Mouse (Mus musculus) urinary bladder, postnatal 36 days (tissue): ENCODE data around the gene Tmprss11d.
"Not testable (repeated sequence)": the region's sequence is repeated elsewhere in the genome, so short reads cannot be mapped to it uniquely, and the experiment has no call there.

Experiments used
- DNase-seq, 2 experiments: peaks; one replicate each; pipeline ENCODE4 v3.0.0; 2022; ENCODE audit warnings: low spot score in 2 of 2, mixed read lengths in 1 of 2

The Tmprss11d gene

GRCm38 (mm10) chr5:86373320-86373719 lies at the start of gene Tmprss11d:
Gene Tmprss11d (minus strand): TSS chr5:86373420.
- DNase-seq, result no peak

DNA sequence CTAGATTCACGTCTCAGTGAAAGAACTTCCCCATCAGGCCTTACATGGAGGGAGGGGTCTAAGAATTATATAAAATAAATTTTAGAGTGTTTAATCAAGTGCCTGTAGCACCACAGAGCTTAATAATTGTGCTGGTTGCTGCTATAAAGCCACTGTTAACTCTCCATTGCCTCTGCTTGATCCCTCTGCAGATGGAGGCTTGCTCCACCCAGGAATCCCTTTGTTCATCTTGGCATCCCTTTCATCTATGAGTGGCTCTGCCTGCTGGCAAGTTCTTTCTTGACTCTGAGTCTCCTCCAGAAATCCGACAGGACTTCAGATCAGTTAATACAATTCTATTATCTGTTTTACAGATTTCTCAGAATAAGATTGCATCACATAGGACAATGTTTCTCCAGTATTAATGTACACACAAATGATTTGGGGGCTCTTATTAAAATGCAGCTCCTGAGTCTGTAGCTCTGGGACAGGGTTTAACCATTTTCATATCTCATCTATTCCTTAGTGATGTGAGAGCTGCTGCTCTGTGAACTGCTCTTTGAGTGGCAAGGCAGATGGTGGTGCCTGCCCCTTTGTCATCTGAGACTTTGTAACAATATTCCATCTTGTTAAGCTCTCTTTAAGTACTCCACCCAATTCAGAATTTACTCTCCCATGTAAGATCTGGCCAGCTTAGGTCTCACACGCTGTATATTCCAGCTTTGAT lies 48.3 kb upstream of the Tmprss11d start:
- DNase-seq, result no peak

GRCm38 (mm10) chr5:86419494-86419893 lies 46.3 kb upstream of the Tmprss11d start:
- DNase-seq, result no peak

GRCm38 (mm10) chr5:86414280-86414679 lies 41.1 kb upstream of the Tmprss11d start:
- DNase-seq, result no peak

DNA sequence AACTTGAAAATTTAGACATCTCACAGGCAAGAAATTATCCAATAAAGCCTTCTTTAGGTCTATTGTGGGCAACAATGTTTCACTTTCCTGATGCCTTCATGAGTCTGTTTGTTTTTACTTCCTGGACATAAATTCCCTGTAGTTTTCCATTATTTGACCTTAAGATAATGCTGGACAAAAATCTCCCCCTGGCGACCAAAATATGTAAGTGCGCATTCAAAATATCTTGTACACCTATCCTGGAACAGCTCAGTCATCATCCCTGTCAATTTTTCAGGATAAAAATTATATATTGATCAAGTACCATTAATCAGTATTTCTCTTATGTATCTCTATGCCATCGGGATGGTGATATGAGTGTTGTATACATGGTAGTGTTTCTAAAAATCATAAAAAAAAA lies 37.6 kb upstream of the Tmprss11d start:
- no peak for DNase-seq

DNA sequence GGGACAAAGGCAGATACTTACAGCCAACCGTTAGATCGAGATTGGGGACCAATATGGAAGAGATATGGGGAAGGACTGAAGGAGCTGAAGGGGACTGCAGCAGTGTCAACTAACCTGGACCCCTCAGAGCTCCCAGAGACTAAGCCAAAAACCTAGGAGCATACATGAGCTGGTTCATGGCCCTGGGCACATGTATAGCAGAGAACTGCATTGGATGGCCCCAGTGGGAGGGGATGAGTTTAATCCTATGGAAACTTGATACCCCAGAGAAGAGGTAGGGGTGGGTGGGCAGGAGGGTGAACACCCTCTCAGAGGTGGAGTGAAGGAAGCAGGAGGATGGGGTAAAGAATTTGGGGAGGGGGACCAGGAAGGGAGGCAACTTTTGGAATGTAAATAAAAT lies 34.7 kb upstream of the Tmprss11d start:
- DNase-seq, result no peak

DNA sequence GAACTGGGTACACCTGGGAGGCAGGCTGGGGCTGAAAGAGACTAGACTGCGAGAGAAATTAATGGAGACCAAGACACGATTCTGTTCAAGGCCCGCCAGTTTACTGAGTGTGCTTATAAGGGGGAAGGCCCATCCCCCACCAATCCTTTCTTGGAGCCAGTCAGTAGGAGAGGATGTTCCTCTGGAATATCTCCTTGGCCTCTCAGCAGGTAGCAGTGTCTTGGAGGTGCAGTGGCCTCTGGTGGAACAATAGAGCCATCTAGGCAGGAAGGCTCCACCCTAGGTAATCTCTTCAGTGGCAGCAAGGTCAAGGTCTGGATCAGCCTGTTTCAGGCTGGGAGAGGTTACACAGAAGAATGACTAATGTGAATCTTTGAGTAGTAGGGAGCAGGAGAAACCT lies 34.0 kb upstream of the Tmprss11d start:
- DNase-seq, result no peak

DNA sequence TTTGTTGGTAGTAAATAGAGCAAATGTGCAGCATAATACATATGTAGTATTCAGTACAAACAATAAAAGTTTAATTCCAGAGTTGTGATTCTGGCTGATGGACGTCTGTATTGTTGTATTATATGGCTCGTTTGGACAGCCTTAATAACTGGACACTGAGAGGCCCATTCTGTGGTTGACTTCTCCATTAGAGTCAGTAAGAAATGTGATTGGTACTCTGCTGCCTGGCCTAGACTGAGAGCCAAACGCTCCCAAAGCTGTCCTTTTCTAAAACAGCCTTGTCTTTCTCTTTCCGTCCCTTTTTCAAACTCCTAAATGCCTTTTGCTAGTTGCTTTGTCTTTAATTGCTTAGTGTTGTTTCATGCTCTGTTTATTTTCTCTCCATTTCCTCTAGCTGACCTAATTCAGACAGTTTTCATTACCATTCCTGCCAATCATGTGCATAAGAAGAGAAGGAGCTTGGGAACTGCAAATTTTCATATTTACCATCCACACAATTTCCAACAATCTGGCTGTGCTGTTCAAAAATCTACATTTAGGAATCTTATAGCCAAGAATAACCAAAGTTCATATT lies 13.7 kb downstream of the Tmprss11d start:
- no peak for DNase-seq

DNA sequence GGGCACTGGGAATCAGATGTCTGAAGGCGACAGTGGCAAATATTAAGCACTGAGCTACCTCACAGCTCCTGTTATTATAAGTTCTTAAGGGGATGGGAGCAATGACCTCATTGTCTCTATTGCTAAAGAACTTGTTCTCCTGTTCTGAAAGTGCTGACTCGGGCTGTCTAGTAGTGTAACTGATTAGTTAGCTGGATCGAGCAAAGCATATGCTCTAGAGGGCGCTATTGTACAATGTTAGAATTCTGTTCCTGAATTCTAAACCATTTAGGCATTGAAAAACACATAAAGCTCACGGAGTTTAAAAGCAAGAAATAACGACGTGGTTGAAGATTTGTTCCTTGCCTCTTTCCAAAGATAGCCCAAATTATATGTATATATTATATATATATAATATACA lies 20.3 kb downstream of the Tmprss11d start:
- peak in 1 of 2 experiments; percentile 6 for DNase-seq

DNA sequence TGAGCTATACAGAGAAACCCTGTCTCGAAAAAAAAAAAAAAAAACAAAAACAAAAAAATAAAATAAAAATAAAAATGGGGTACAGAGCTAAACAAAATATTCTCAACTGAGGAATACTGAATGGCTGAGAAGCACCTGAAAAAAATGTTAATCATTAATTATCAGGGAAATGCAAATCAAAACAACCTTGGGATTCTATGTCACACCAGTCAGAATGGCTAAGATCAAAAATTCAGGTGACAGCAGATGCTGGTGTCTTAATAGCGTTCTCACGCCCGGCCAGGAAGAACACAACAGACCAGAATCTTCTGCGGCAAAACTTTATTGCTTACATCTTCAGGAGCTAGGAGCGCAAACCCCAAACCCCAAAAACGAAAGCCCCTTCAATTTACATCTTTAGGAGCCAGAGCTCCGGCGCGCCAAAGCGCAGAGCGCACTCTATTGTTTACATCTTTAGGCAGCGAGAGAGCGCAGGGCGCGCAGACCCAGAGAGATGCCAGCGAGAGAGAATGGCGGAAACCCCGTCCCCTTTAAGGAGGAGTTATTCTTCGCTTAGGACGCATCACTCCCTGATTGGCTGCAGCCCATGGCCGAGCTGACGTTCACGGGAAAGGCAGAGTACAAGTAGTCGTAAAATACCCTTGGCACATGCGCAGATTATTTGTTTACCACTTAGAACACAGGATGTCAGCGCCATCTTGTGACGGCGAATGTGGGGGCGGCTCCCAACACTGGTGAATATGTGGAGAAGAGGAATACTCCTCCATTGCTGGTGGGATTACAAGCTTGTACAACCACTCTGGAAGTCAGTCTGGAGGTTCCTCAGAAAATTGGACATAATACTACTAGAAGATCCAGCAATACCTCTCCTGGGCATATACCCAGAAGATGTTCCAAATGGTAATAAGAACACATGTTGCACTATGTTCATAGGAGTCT lies 54.9 kb downstream of the Tmprss11d start:
- not testable (repeated sequence) for DNase-seq

DNA sequence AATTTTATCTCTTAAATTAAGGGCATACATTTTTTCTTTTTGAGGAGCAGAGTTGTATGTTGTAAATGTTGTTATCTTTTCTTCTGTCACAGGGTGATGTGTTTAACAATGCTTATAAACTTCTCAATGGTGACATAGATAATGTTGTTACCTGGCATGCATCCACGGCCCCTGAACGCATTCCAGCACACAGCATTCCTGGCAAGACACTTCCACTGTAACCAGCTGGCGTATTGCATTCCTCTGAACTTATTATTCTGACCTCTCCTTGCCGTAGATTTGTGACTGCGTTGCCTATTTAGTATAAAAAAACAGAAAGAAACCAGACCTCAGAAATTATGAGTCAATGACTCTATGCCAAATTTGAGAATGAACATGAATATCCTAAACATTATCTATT lies 67.1 kb downstream of the Tmprss11d start:
- DNase-seq, result no peak

GRCm38 (mm10) chr5:86303877-86304276 lies 69.3 kb downstream of the Tmprss11d start:
- DNase-seq, result no peak

DNA sequence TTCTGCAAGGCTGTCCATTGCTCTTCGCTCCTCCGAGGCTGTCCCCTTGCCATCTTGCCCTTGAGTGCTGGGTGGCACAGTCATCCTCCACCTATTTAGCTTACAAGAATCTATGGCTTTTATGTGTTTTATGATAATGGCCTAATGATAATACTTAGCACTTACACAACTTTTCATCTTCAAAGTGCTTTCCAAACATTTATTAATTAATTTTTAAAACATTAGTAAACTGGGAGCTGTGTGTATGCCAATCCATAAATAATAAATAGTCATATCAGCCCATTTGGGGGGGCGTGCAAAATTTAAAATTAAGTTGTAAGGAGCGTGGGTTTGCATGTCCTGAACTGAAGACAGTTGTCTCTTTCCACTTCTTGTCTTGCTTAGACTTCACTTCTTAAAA lies 84.0 kb downstream of the Tmprss11d start, which contains the start of gene Tmprss11c:
Gene Tmprss11c, minus strand, starts transcription at position 101 of the 400 bp plus-strand sequence.
- no peak for DNase-seq
